Mouse (Mus musculus) liver, postnatal 0 days (tissue): ENCODE data around the gene 1700061G19Rik. TPM values are rescaled to one million over a fixed set of nuclear protein-coding genes. Genes with fewer than 3 reads are reported as not detected.
"Not testable (repeated sequence)": the region's sequence is repeated elsewhere in the genome, so short reads cannot be mapped to it uniquely, and the experiment has no call there.

ENCODE experiments used
- ATAC-seq: fragments of 200-750 bp; cut with Nextera tagmentation; 2 replicates; pipeline ENCODE4 v1.8.0; 2017; ENCODE audit warnings: mild to moderate bottlenecking, moderate library complexity
- DNase-seq: peaks from one replicate; pipeline ENCODE4 v3.0.0-alpha.2; 2016
- H3K27ac ChIP-seq: fragments of 300-500 bp; sonication (generic); 2 replicates; pipeline ENCODE4 v1.5.1; 2014; ENCODE audit warnings: antibody characterized with exemption, moderate library complexity, mild to moderate bottlenecking, low read depth
- H3K27me3 ChIP-seq: fragments of 300-500 bp; sonication (generic); 2 replicates; pipeline ENCODE4 v1.6.1; 2014; ENCODE audit warnings: low read length, control low read depth, mixed read lengths; ENCODE audit not compliant: insufficient read depth
- H3K36me3 ChIP-seq: fragments of 300-500 bp; sonication (generic); replicated peaks from 2 replicates; pipeline ENCODE4 v1.6.1; 2014; ENCODE audit warnings: mild to moderate bottlenecking, control low read depth, low read length, moderate library complexity, mixed read lengths; ENCODE audit not compliant: insufficient read depth
- H3K4me1 ChIP-seq: fragments of 300-500 bp; sonication (generic); 2 replicates; pipeline ENCODE4 v1.6.1; 2014; ENCODE audit warnings: antibody characterized with exemption, mild to moderate bottlenecking, control low read depth; ENCODE audit not compliant: insufficient read depth
- H3K4me2 ChIP-seq: fragments of 300-500 bp; sonication (generic); 2 replicates; pipeline ENCODE4 v1.6.1; 2014; ENCODE audit warnings: low read depth, mild to moderate bottlenecking, low read length, moderate library complexity, mixed read lengths
- H3K4me3 ChIP-seq: fragments of 300-500 bp; sonication (generic); 2 replicates; pipeline ENCODE4 v1.5.1; 2014; ENCODE audit warnings: low read depth, low read length
- H3K9ac ChIP-seq: fragments of 300-500 bp; sonication (generic); replicated peaks from 2 replicates; pipeline ENCODE4 v1.6.1; 2014; ENCODE audit warnings: mild to moderate bottlenecking, moderate library complexity
- H3K9me3 ChIP-seq: fragments of 300-500 bp; sonication (generic); 2 replicates; pipeline ENCODE4 v1.6.1; 2016; ENCODE audit warnings: mild to moderate bottlenecking, control low read depth, low read length, mixed read lengths
- CTCF ChIP-seq: sonication (generic); IDR thresholded peaks from 2 replicates; pipeline ENCODE4 v1.5.1; 2016; ENCODE audit warnings: antibody characterized with exemption, low read depth
- EP300 ChIP-seq: IDR thresholded peaks from 2 replicates; pipeline ENCODE4 v1.6.1; 2016; ENCODE audit warnings: antibody characterized with exemption, low read depth, mild to moderate bottlenecking
- WGBS: fragments of 180-500 bp; shearing (Covaris S2); extraction: QIAGEN DNeasy Blood & Tissue Kit; methylation state at CpG from one replicate; pipeline ENCODE4 v1.1.7; 2014; ENCODE audit not compliant: insufficient replicate concordance; 5-methylcytosine and 5-hydroxymethylcytosine counted together
- polyA plus RNA-seq: library from polyadenylated mRNA; unstranded; fragments of >200 nt; fragmentation: Nextera tagmentation; extraction: Ambion mirVana; gene quantifications from 2 replicates; pipeline ENCODE4 v1.2.1, GENCODE M21; 2015

Gene 1700061G19Rik
- polyA plus RNA-seq, 1 experiment from 2014 or later = 0.04 TPM

GRCm38 (mm10) chr17:56907096-56907495 is 31.8 kb downstream of the 1700061G19Rik start:
- Histone ChIP-seq H3K4me1 (no peaks in the 10 kb centered on the region), H3K4me2 (no peak overlapping the region), H3K36me3 (peaks cover 28% of the 10 kb centered on the region), H3K27me3 (no peaks in the 10 kb centered on the region), H3K9me3 (no peaks in the 10 kb centered on the region), H3K4me3 (no peak overlapping the region), H3K9ac (no peak overlapping the region), H3K27ac (no peak overlapping the region)
- WGBS = 88% methylated on average over 4 of the region's 5 CpGs
- ATAC-seq = no peak
- DNase-seq = no peak
- TF ChIP-seq CTCF (no peak), EP300 (no peak)

GRCm38 (mm10) chr17:56907887-56908286 is 32.6 kb downstream of the 1700061G19Rik start:
- Histone ChIP-seq H3K27ac (no peak overlapping the region), H3K4me3 (no peak overlapping the region), H3K27me3 (no peaks in the 10 kb centered on the region), H3K9ac (no peak overlapping the region), H3K9me3 (no peaks in the 10 kb centered on the region), H3K4me2 (no peak overlapping the region), H3K36me3 (peaks cover 22% of the 10 kb centered on the region), H3K4me1 (no peaks in the 10 kb centered on the region)
- no peak for DNase-seq
- no peak for ATAC-seq
- 30% methylated on average over 9 of the region's 9 CpGs for WGBS
- TF ChIP-seq EP300 = no peak
- TF ChIP-seq CTCF = no peak

GRCm38 (mm10) chr17:56909764-56910163 is 34.5 kb downstream of the 1700061G19Rik start:
- H3K4me2 ChIP-seq, ATAC-seq, H3K4me1 ChIP-seq, H3K4me3 ChIP-seq, H3K27ac ChIP-seq, H3K9ac ChIP-seq, H3K9me3 ChIP-seq, H3K27me3 ChIP-seq, DNase-seq: not testable (repeated sequence)
- 73% methylated on average over 2 of the region's 2 CpGs for WGBS
- peaks cover 21% of the 10 kb centered on the region for H3K36me3 ChIP-seq

GRCm38 (mm10) chr17:56913023-56913422 is 37.7 kb downstream of the 1700061G19Rik start:
- Histone ChIP-seq H3K9me3 (no peaks in the 10 kb centered on the region), H3K4me1 (peaks cover 5% of the 10 kb centered on the region; the same call in 1 of the 2 replicates), H3K27me3 (no peaks in the 10 kb centered on the region), H3K27ac (no peak overlapping the region), H3K9ac (no peak overlapping the region), H3K4me2 (no peak overlapping the region), H3K4me3 (no peak overlapping the region), H3K36me3 (peaks cover 16% of the 10 kb centered on the region; the same call in 1 of the 2 replicates)
- TF ChIP-seq EP300 (no peak), CTCF (no peak)
- no peak for DNase-seq
- no peak for ATAC-seq
- WGBS = 67% methylated on average over 3 of the region's 3 CpGs

GRCm38 (mm10) chr17:56913444-56913843 is 38.2 kb downstream of the 1700061G19Rik start:
- H3K27ac ChIP-seq = no peak overlapping the region
- no peaks in the 10 kb centered on the region for H3K27me3 ChIP-seq
- H3K4me2 ChIP-seq = no peak overlapping the region
- TF ChIP-seq EP300 = no peak
- TF ChIP-seq CTCF = no peak
- H3K9ac ChIP-seq = no peak overlapping the region
- peaks cover 16% of the 10 kb centered on the region; the same call in 1 of the 2 replicates for H3K36me3 ChIP-seq
- DNase-seq (no peak), ATAC-seq (no peak)
- H3K9me3 ChIP-seq = no peaks in the 10 kb centered on the region
- no peak overlapping the region for H3K4me3 ChIP-seq
- peaks cover 5% of the 10 kb centered on the region; the same call in 1 of the 2 replicates for H3K4me1 ChIP-seq

GRCm38 (mm10) chr17:56917166-56917565 is 41.9 kb downstream of the 1700061G19Rik start:
- Histone ChIP-seq H3K4me1 (peaks cover 5% of the 10 kb centered on the region; the same call in 1 of the 2 replicates), H3K4me3 (no peak overlapping the region), H3K9me3 (no peaks in the 10 kb centered on the region), H3K36me3 (peaks cover 28% of the 10 kb centered on the region), H3K27me3 (no peaks in the 10 kb centered on the region), H3K4me2 (no peak overlapping the region), H3K9ac (no peak overlapping the region), H3K27ac (no peak overlapping the region)
- TF ChIP-seq EP300 = no peak
- TF ChIP-seq CTCF = no peak
- ATAC-seq (no peak), DNase-seq (no peak)
- WGBS = 81% methylated on average over 2 of the region's 2 CpGs

GRCm38 (mm10) chr17:56919725-56920124 is 44.4 kb downstream of the 1700061G19Rik start:
- Histone ChIP-seq H3K9ac (no peak overlapping the region), H3K4me2 (no peak overlapping the region), H3K27me3 (no peaks in the 10 kb centered on the region), H3K9me3 (no peaks in the 10 kb centered on the region), H3K4me1 (no peaks in the 10 kb centered on the region), H3K4me3 (no peak overlapping the region), H3K36me3 (peaks cover 30% of the 10 kb centered on the region), H3K27ac (no peak overlapping the region)
- no peak for TF ChIP-seq EP300
- TF ChIP-seq CTCF = no peak
- DNase-seq (no peak), ATAC-seq (no peak)
- 83% methylated on average over 3 of the region's 3 CpGs for WGBS
